Mouse (Mus musculus) limb, embryonic 11.5 days (tissue): Measurements from ENCODE around the gene Zfp995. TPM values are rescaled to one million over a fixed set of nuclear protein-coding genes. Genes with fewer than 3 reads are reported as not detected.
"Not testable (repeated sequence)": the region's sequence is repeated elsewhere in the genome, so short reads cannot be mapped to it uniquely, and the experiment has no call there.

Source experiments
- ATAC-seq: fragments of 200-750 bp; cut with Nextera tagmentation; 2 replicates; pipeline ENCODE4 v1.8.0; 2017; ENCODE audit warnings: low read depth; ENCODE audit not compliant: insufficient number of reproducible peaks, low FRiP score, low TSS enrichment
- DNase-seq: peaks from one replicate; pipeline ENCODE4 v3.0.0-alpha.2; 2015; ENCODE audit warnings: low spot score
- H3K27ac ChIP-seq: fragments of 300-500 bp; sonication (generic); replicated peaks from 2 replicates; pipeline ENCODE4 v1.5.1; 2014; ENCODE audit warnings: low read depth, mild to moderate bottlenecking, low read length
- H3K27me3 ChIP-seq: fragments of 300-500 bp; sonication (generic); 2 replicates; pipeline ENCODE4 v1.6.1; 2014; ENCODE audit warnings: mild to moderate bottlenecking, low read length, mixed read lengths; ENCODE audit not compliant: control insufficient read depth, insufficient read depth
- H3K36me3 ChIP-seq: fragments of 300-500 bp; sonication (generic); 2 replicates; pipeline ENCODE4 v1.6.1; 2014; ENCODE audit warnings: mild to moderate bottlenecking, low read length, moderate library complexity, mixed read lengths; ENCODE audit not compliant: control insufficient read depth, insufficient read depth
- H3K4me1 ChIP-seq: fragments of 300-500 bp; sonication (generic); 2 replicates; pipeline ENCODE4 v1.6.1; 2014; ENCODE audit warnings: low read length, mixed read lengths; ENCODE audit not compliant: control insufficient read depth, insufficient read depth
- H3K4me2 ChIP-seq: fragments of 300-500 bp; sonication (generic); 2 replicates; pipeline ENCODE4 v1.6.1; 2014; ENCODE audit warnings: low read depth, mild to moderate bottlenecking, moderate library complexity; ENCODE audit not compliant: severe bottlenecking
- H3K4me3 ChIP-seq: fragments of 300-500 bp; sonication (generic); 2 replicates; pipeline ENCODE4 v1.5.1; 2014; ENCODE audit warnings: low read depth, low read length
- H3K9ac ChIP-seq: fragments of 300-500 bp; sonication (generic); 2 replicates; pipeline ENCODE4 v1.6.1; 2014; ENCODE audit warnings: mild to moderate bottlenecking, low read length
- H3K9me3 ChIP-seq: fragments of 300-500 bp; sonication (generic); 2 replicates; pipeline ENCODE4 v1.6.1; 2016; ENCODE audit warnings: low read length; ENCODE audit not compliant: control insufficient read depth
- WGBS: fragments of 180-500 bp; shearing (Covaris S2); extraction: QIAGEN DNeasy Blood & Tissue Kit; methylation state at CpG from one replicate; pipeline ENCODE4 v1.1.7; 2014; 5-methylcytosine and 5-hydroxymethylcytosine counted together
- polyA plus RNA-seq: library from polyadenylated mRNA; unstranded; fragments of >200 nt; fragmentation: Nextera tagmentation; extraction: Ambion mirVana; gene quantifications from 2 replicates; pipeline ENCODE4 v1.2.1, GENCODE M21; 2014

Zfp995 gene
- 6.8 and 7.1 TPM in 2 replicates for polyA plus RNA-seq

- peak; percentile 57 for DNase-seq
- Histone ChIP-seq H3K4me2 (peak within 1 kb of the TSS; percentile 56), H3K4me3 (peak within 1 kb of the TSS; percentile 56), H3K9ac (peak within 1 kb of the TSS; percentile 70)
- H3K9me3 ChIP-seq, H3K27ac ChIP-seq, H3K4me1 ChIP-seq, H3K36me3 ChIP-seq, H3K27me3 ChIP-seq: not testable (repeated sequence)
- WGBS: 0% methylated on average over 24 of the region's 24 CpGs
- ATAC-seq: peak; percentile 98
Observed at GRCm38 (mm10) chr17:21909456-21910052, at the start of gene Zfp995. Zfp995 (minus strand) TSS chr17:21909926.

GRCm38 (mm10) chr17:21909039-21909438 lies 687 bp downstream of the Zfp995 start:
- H3K4me1 ChIP-seq: no peaks in the 10 kb centered on the region
- H3K4me3 ChIP-seq: peak overlapping the region; percentile 56
- no peaks in the 10 kb centered on the region for H3K27me3 ChIP-seq
- ATAC-seq: peak; percentile 81
- H3K9ac ChIP-seq: peak overlapping the region; percentile 70
- no peak overlapping the region for H3K27ac ChIP-seq
- no peaks in the 10 kb centered on the region for H3K9me3 ChIP-seq
- no peaks in the 10 kb centered on the region for H3K36me3 ChIP-seq
- WGBS: 6% methylated on average over 3 of the region's 3 CpGs
- peak; percentile 26 for DNase-seq
- H3K4me2 ChIP-seq: peak overlapping the region; percentile 56

- 87% methylated on average over 1 of the region's 1 CpGs for WGBS
- no peak for DNase-seq
- ATAC-seq: no peak
- Histone ChIP-seq H3K27ac (no peak overlapping the region), H3K9me3 (no peaks in the 10 kb centered on the region; the same call in 1 of the 2 replicates), H3K4me2 (no peak overlapping the region), H3K4me1 (no peaks in the 10 kb centered on the region), H3K36me3 (no peaks in the 10 kb centered on the region), H3K9ac (no peak overlapping the region), H3K27me3 (no peaks in the 10 kb centered on the region), H3K4me3 (no peak overlapping the region)
Observed at GRCm38 (mm10) chr17:21871256-21871655, 38.5 kb downstream of the Zfp995 start.

- H3K9ac ChIP-seq, ATAC-seq: not testable (repeated sequence)
Observed at GRCm38 (mm10) chr17:21846322-21846582, 63.5 kb downstream of the Zfp995 start.

GRCm38 (mm10) chr17:21845545-21846321 lies 64.0 kb downstream of the Zfp995 start, which contains the start of gene Zfp820:
Zfp820 (minus strand) TSS chr17:21845772.
- no peak within 1 kb of the TSS; the same call in 1 of the 2 replicates for H3K27ac ChIP-seq
- peak; percentile 100 for ATAC-seq
- H3K27me3 ChIP-seq: no peaks in the 10 kb centered on the region
- H3K9ac ChIP-seq: peak within 1 kb of the TSS; percentile 74
- H3K4me2 ChIP-seq: peak within 1 kb of the TSS; percentile 42
- H3K36me3 ChIP-seq: no peaks in the 10 kb centered on the region
- peak within 1 kb of the TSS; percentile 55 for H3K4me3 ChIP-seq
- H3K4me1 ChIP-seq: no peaks in the 10 kb centered on the region
- no peaks in the 10 kb centered on the region for H3K9me3 ChIP-seq
- DNase-seq: peak; percentile 85
- 3% methylated on average over 22 of the region's 22 CpGs for WGBS

More at GRCm38 (mm10) chr17:21846322-21846582, 63.5 kb downstream of the Zfp995 start:
- not testable (repeated sequence) for H3K9me3 ChIP-seq, H3K4me2 ChIP-seq, H3K36me3 ChIP-seq, H3K27ac ChIP-seq, H3K4me1 ChIP-seq, H3K27me3 ChIP-seq, H3K4me3 ChIP-seq, DNase-seq
- over 99% methylated on average over 6 of the region's 8 CpGs for WGBS

- Histone ChIP-seq H3K27ac (no peak overlapping the region), H3K4me1 (no peaks in the 10 kb centered on the region), H3K9me3 (no peaks in the 10 kb centered on the region), H3K4me3 (no peak overlapping the region), H3K36me3 (no peaks in the 10 kb centered on the region), H3K9ac (no peak overlapping the region), H3K27me3 (no peaks in the 10 kb centered on the region), H3K4me2 (no peak overlapping the region)
- WGBS: 58% methylated on average over 2 of the region's 2 CpGs
- no peak for DNase-seq
- no peak for ATAC-seq
Observed at GRCm38 (mm10) chr17:21838510-21838909, 71.2 kb downstream of the Zfp995 start.

Other genes starting within 250 kb of the Zfp995 start
- gene Gm10226, start 218.1 kb downstream of the Zfp995 start, polyA plus RNA-seq: 9.4 and 10.1 TPM in 2 replicates
- 20.8 and 25.8 TPM in 2 replicates for gene Zfp760, start 202.2 kb downstream of the Zfp995 start, polyA plus RNA-seq
- gene Zfp229, start 179.1 kb downstream of the Zfp995 start, polyA plus RNA-seq: 8.4 and 10.4 TPM in 2 replicates
- gene Zfp820, start 64.2 kb downstream of the Zfp995 start, polyA plus RNA-seq: 9.7 and 9.9 TPM in 2 replicates
- gene Zfp942, start 52.5 kb upstream of the Zfp995 start, polyA plus RNA-seq: 26.0 and 29.9 TPM in 2 replicates
- gene Zfp943, start 52.6 kb upstream of the Zfp995 start, polyA plus RNA-seq: 19.1 and 20.2 TPM in 2 replicates